Mouse (Mus musculus) heart, postnatal 0 days (tissue): ENCODE data around the gene Ccm2l.

Experiments used
- CTCF ChIP-seq: IDR thresholded peaks from 2 replicates; pipeline ENCODE4 v1.5.1; 2016; ENCODE audit warnings: antibody characterized with exemption, control low read depth, low read depth
- EP300 ChIP-seq: IDR thresholded peaks from 2 replicates; pipeline ENCODE4 v1.6.1; 2016; ENCODE audit warnings: antibody characterized with exemption, low read depth

DNA sequence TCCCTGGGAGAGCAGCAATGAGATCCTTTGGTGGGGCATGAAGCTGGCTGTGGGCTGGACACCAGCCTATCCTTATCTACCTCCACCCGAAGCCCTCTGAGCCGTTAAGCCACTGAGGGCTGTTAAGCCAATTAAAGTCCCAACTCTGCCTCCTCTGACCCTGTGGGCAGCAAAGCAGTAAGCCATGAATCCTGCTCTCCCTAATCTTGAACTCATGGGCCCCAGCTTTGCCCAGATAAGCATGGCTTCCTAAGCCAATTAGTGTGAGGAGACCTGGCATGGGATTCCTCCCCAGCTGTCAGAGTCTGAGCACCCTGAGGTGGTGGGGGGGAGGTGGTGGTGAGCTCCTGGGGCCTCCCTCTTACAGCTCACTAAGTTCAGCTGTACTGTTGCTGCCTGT is 29.1 kb upstream of the Ccm2l start:
- no peak for TF ChIP-seq CTCF
- no peak for TF ChIP-seq EP300
